Mouse (Mus musculus): ENCODE measurements around the gene Aoc1. TPM values are rescaled to one million over a fixed set of nuclear protein-coding genes. Genes with fewer than 3 reads are reported as not detected.
"Not testable (repeated sequence)": the region's sequence is repeated elsewhere in the genome, so short reads cannot be mapped to it uniquely, and the experiment has no call there.

Gene Aoc1
- total and polyA plus RNA-seq, 2 experiments from 2014 or later = 1.6 TPM; not detected in 1

DNA sequence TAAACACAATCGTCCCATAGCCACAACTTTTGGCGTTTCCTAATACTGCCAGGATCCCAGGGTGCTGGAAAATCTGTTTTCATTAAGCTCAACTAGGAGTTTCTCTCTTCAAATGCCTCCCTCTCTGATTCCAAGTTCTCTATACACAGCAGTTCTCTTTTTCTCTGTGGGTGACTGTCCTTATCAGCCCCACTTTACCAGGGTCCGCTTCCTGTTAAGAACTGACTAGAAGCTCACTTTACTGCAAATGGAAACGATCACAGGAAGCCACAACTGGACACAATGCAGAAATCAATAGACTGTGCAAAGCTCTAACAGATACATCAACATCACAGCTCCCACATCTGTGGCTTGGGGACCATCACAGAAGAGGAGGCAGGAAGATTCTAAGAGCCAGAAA is 21.5 kb downstream of the Aoc1 start:
- Histone ChIP-seq H3K9me3 (ENCODE audit: low read length) (no peaks in the 10 kb centered on the region), H3K9ac (no peak overlapping the region), H3K4me1 (ENCODE audit: insufficient read depth) (no peaks in the 10 kb centered on the region), H3K4me3 (ENCODE audit: low read depth, low read length) (no peak overlapping the region), H3K27ac (ENCODE audit: low read depth, low read length) (no peak overlapping the region), H3K4me2 (ENCODE audit: low read depth) (no peak overlapping the region), H3K36me3 (ENCODE audit: insufficient read depth) (no peaks in the 10 kb centered on the region), H3K27me3 (ENCODE audit: insufficient read depth, low read length) (no peaks in the 10 kb centered on the region)
- ATAC-seq = no peak
- WGBS = 53% methylated on average over 4 of the region's 4 CpGs
- no peak for TF ChIP-seq CTCF (IDR thresholded peaks at IDR 0.05; ENCODE audit: low read depth)
- DNase-seq = no peak

DNA sequence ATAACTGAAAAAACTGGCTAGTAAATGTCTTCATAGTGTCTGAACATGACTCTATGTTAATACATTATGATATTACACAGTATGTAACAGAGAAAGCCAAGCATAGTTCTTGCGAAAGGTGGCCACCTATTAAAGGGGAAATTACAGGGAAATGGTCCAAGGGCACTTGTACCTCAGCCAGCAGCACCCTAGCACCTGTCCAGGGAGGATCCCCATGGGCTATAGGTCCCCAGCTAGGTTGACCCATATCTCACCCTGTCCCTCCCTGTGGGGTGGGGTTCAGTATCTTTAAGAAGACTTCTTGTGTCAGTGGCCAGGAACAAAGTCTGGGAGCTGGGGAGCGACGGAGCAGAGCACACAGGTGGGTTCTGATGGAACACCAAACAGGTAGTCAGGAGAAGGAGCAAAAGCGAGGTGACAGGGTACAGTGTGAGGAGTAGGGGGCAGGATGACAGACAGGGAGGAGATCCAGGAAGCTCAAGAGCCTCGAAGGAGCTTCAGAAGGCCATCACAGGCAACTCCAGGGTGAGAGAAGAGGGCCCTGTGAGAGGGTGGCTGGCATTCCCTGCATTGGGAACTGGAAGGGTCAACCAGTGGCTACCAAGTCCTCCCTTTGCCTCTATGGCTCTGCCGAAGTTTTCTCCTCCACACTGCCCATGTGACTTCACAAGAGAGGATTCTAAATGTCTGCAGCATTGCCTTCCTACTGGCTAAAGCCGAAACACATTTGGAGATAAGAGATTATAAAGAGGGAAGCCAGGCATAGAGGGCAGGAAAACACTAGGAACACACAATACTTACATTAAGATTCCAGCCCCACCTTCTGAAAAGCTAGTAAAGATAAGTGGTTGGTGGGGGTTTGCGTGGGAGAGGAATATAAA is 22.5 kb downstream of the Aoc1 start:
- Histone ChIP-seq H3K27me3 (ENCODE audit: insufficient read depth, low read length) (no peaks in the 10 kb centered on the region), H3K4me1 (ENCODE audit: insufficient read depth) (no peaks in the 10 kb centered on the region), H3K36me3 (ENCODE audit: insufficient read depth) (no peaks in the 10 kb centered on the region), H3K4me3 (ENCODE audit: low read depth, low read length) (no peak overlapping the region), H3K4me2 (ENCODE audit: low read depth) (no peak overlapping the region), H3K9me3 (ENCODE audit: low read length) (no peaks in the 10 kb centered on the region), H3K9ac (no peak overlapping the region), H3K27ac (ENCODE audit: low read depth, low read length) (no peak overlapping the region)
- no peak for DNase-seq
- no peak for ATAC-seq
- 92% methylated on average over 8 of the region's 8 CpGs for WGBS
- TF ChIP-seq CTCF (IDR thresholded peaks at IDR 0.05; ENCODE audit: low read depth) = no peak

DNA sequence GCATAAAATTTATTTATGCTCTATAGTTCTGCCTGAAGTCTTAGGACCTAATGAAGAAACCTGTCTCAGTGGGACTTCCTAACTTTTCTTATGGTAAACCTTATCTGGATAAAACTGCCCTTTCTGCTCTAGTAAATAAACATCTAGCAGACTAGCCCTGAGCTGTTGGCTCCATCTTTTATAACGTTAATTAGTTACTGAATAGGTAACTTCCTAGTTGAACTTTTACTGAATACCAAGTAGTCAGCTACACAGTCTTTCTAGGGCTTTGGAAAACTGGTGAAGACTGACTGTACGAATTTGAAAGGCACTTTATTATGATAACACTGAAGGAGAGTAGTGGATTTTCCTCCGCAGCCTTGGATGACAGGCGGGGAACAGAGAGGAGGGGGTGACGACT is 23.2 kb downstream of the Aoc1 start:
- Histone ChIP-seq H3K4me1 (ENCODE audit: insufficient read depth) (no peaks in the 10 kb centered on the region), H3K27me3 (ENCODE audit: insufficient read depth, low read length) (no peaks in the 10 kb centered on the region), H3K4me2 (ENCODE audit: low read depth) (no peak overlapping the region), H3K9me3 (ENCODE audit: low read length) (no peaks in the 10 kb centered on the region), H3K9ac (no peak overlapping the region), H3K4me3 (ENCODE audit: low read depth, low read length) (no peak overlapping the region), H3K27ac (ENCODE audit: low read depth, low read length) (no peak overlapping the region), H3K36me3 (ENCODE audit: insufficient read depth) (no peaks in the 10 kb centered on the region)
- ATAC-seq = no peak
- TF ChIP-seq CTCF (IDR thresholded peaks at IDR 0.05; ENCODE audit: low read depth) = no peak
- WGBS = 75% methylated on average over 5 of the region's 5 CpGs
- no peak for DNase-seq

DNA sequence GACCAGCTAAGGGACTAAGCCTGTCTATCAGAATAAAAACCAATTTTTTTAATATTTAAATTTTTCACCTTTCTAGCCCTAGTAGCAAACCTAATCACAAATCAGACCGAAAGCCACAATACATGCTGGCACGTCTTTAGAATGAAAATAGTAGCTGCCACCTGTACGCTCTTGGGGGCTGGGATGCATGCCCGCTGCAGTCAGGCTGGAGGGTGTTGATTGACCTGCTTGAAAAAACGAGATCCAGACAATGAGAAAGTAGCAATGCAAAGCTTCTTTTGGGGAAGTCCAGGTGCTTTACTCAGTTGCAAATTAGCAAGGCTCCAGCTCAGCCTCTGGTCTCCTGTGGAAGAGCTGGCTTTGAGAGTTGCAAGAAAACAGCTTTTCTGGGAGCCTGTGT is 24.3 kb downstream of the Aoc1 start:
- no peaks in the 10 kb centered on the region for H3K36me3 ChIP-seq (ENCODE audit: insufficient read depth)
- WGBS = 81% methylated on average over 5 of the region's 5 CpGs

DNA sequence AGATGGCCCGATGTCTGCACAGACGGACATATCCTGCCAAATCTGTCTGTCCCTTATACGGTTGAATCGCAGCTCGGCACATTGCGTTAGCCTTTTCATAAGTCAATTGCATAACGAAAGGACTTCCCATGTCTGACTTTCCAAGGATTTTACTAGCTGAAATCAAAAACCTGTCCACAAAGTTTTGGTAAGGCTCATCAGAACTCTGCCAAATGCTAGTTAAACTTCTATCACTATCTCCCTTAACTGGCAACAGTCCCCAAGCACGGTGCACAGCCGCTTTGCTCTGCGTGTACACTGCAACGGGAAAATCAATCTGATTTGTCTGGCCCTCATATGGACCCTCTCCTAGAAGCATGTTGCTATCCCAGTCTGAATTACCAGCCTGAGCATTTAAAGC is 28.6 kb downstream of the Aoc1 start:
- ATAC-seq = not testable (repeated sequence)

More for the DNA sequence above, 24.3 kb downstream of the Aoc1 start:
- no peak overlapping the region for H3K4me3 ChIP-seq (ENCODE audit: low read depth, low read length)
- ATAC-seq = no peak
- H3K9me3 ChIP-seq (ENCODE audit: low read length) = no peaks in the 10 kb centered on the region
- DNase-seq = no peak
- TF ChIP-seq CTCF (IDR thresholded peaks at IDR 0.05; ENCODE audit: low read depth) = no peak
- no peaks in the 10 kb centered on the region for H3K27me3 ChIP-seq (ENCODE audit: insufficient read depth, low read length)
- H3K4me1 ChIP-seq (ENCODE audit: insufficient read depth) = no peaks in the 10 kb centered on the region
- H3K27ac ChIP-seq (ENCODE audit: low read depth, low read length) = no peak overlapping the region
- no peak overlapping the region for H3K4me2 ChIP-seq (ENCODE audit: low read depth)
- no peak overlapping the region for H3K9ac ChIP-seq

DNA sequence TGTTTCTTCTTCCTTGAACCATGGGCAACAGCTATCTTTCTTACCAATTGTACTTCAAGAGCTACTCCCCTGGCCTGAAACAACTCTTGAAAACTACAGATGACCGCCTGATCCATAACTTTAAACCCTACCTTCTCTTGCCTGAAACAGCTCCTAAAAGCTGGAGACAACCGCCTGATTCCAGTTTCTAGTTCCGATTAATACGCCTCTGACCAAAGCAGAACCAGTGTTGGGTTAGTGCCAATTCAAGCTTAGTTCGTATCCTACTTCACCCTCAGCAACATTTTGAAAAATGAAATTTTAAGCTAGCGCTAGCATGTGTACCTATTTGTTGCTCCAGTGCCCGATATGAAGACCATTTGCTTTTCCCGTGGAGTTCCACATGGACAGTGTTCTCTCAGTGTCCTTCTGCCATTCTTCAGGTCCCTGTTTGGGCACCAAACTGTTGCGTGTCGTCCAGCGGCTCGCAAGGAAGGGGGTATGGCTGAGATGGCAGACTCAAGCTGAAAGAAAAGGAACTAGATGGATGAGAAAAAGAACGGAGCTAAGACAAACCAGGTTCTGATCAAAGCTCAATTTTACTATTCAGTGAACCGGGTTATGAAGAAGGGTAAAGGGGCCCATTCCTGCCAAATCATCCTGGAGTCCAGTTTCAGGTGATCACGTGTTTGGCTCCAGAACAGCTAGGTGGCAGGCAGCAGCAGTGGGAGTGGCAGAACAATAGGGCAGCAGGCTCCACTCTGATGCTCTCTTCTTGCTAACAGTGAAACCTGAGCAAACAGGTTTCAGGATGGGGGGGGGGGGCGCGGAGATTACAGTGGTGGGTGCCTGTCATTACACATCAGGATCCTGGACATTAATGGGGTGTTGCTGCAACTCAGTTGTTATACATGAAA is 30.1 kb downstream of the Aoc1 start:
- no peak overlapping the region for H3K9ac ChIP-seq
- no peak overlapping the region for H3K27ac ChIP-seq (ENCODE audit: low read depth, low read length)
- DNase-seq (no peak), ATAC-seq (no peak)
- H3K4me2 ChIP-seq (ENCODE audit: low read depth) = no peak overlapping the region
- no peak overlapping the region for H3K4me3 ChIP-seq (ENCODE audit: low read depth, low read length)
- H3K9me3 ChIP-seq (ENCODE audit: low read length) = no peaks in the 10 kb centered on the region
- WGBS = 90% methylated on average over 17 of the region's 17 CpGs
- no peak for TF ChIP-seq CTCF (IDR thresholded peaks at IDR 0.05; ENCODE audit: low read depth)
- no peaks in the 10 kb centered on the region for H3K36me3 ChIP-seq (ENCODE audit: insufficient read depth)
- H3K4me1 ChIP-seq (ENCODE audit: insufficient read depth) = no peaks in the 10 kb centered on the region
- no peaks in the 10 kb centered on the region for H3K27me3 ChIP-seq (ENCODE audit: insufficient read depth, low read length)

More for the DNA sequence above, 28.6 kb downstream of the Aoc1 start:
- 86% methylated on average over 11 of the region's 11 CpGs for WGBS
- not testable (repeated sequence) for H3K9ac ChIP-seq; H3K4me3 ChIP-seq (ENCODE audit: low read depth, low read length); H3K4me2 ChIP-seq (ENCODE audit: low read depth); H3K9me3 ChIP-seq (ENCODE audit: low read length); H3K4me1 ChIP-seq (ENCODE audit: insufficient read depth); H3K27me3 ChIP-seq (ENCODE audit: insufficient read depth, low read length); H3K36me3 ChIP-seq (ENCODE audit: insufficient read depth); DNase-seq; H3K27ac ChIP-seq (ENCODE audit: low read depth, low read length)

DNA sequence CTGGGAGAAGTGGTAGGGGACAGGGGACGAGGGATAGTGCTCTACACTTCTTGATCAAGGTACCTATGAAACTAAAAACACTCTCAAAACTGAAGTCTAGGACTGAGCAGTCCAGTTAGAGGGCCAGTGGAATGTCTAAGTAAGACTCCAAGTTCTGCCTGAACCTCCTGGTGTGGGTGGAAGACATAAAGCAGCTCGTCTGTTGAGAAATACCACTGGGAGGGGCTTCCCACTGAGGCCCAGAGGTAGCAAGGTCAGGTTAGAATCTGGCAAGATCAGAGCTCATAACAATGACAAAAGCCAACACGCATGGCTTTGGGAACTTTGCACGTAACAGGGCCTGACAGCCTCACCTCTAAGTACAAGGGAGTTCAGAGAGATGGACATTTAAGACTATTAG is 30.7 kb downstream of the Aoc1 start:
- Histone ChIP-seq H3K4me2 (ENCODE audit: low read depth) (no peak overlapping the region), H3K27ac (ENCODE audit: low read depth, low read length) (no peak overlapping the region), H3K9ac (no peak overlapping the region), H3K36me3 (ENCODE audit: insufficient read depth) (no peaks in the 10 kb centered on the region), H3K27me3 (ENCODE audit: insufficient read depth, low read length) (no peaks in the 10 kb centered on the region), H3K4me1 (ENCODE audit: insufficient read depth) (no peaks in the 10 kb centered on the region), H3K9me3 (ENCODE audit: low read length) (no peaks in the 10 kb centered on the region), H3K4me3 (ENCODE audit: low read depth, low read length) (no peak overlapping the region)
- TF ChIP-seq CTCF (IDR thresholded peaks at IDR 0.05; ENCODE audit: low read depth) = no peak
- DNase-seq (no peak), ATAC-seq (no peak)
- WGBS = 79% methylated on average over 4 of the region's 4 CpGs

Data from forebrain, postnatal 0 days (tissue).